Mouse (Mus musculus): Measurements from ENCODE around the gene Stxbp2.

- TF ChIP-seq CTCF (IDR thresholded peaks at IDR 0.05; ENCODE audit: low read depth, low read length) (peak; percentile 99), POLR2A (IDR thresholded peaks at IDR 0.05; ENCODE audit: borderline replicate concordance, low read depth, low read length) (no peak)
Observed at GRCm38 (mm10) chr8:3671980-3672491, 41.3 kb downstream of the Stxbp2 start, which contains the start of gene Fcor.
